Mouse (Mus musculus) CH12.LX (cell line): ENCODE measurements around the gene Rnase12. TPM values are rescaled to one million over a fixed set of nuclear protein-coding genes. Genes with fewer than 3 reads are reported as not detected.

Experiments
- DNase-seq: peaks from one replicate; pipeline ENCODE4 v3.0.0-alpha.2; 2013; ENCODE audit errors: extremely low read depth
- H3K27ac ChIP-seq: 2 replicates; pipeline ENCODE4 v1.5.1; 2012; ENCODE audit warnings: low read depth, mild to moderate bottlenecking, control low read depth, moderate library complexity; ENCODE audit not compliant: insufficient read depth
- H3K27me3 ChIP-seq: replicated peaks from 2 replicates; pipeline ENCODE3; 2012; ENCODE audit warnings: inconsistent platforms
- H3K36me3 ChIP-seq, 2 experiments: replicated peaks in 1 of 2; 2 replicates each; pipeline versions ENCODE3 to v1.6.1; 2012; ENCODE audit warnings: inconsistent platforms in 1 of 2, low read length in 1 of 2, mild to moderate bottlenecking in 1 of 2, mixed read lengths in 1 of 2, moderate library complexity in 1 of 2; ENCODE audit not compliant: control insufficient read depth in 1 of 2, insufficient read depth in 1 of 2
- H3K4me1 ChIP-seq, 2 experiments: 2 replicates each; pipeline ENCODE4 v1.6.1; 2012; ENCODE audit warnings: inconsistent platforms in 1 of 2, moderate library complexity in 1 of 2; ENCODE audit not compliant: insufficient read depth in 2 of 2, control insufficient read depth in 1 of 2
- H3K4me2 ChIP-seq: 2 replicates; pipeline ENCODE4 v1.6.1; 2012; ENCODE audit warnings: low read depth, mild to moderate bottlenecking, control low read depth; ENCODE audit not compliant: poor library complexity, insufficient read depth, severe bottlenecking
- H3K4me3 ChIP-seq, 3 experiments: fragments of 150-350 bp in 1 of 3; sonication (generic) in 1 of 3; replicated peaks in 1 of 3; 2 replicates each; pipeline versions ENCODE3 to v1.5.1; 2011 to 2012; ENCODE audit warnings: low read depth in 2 of 3, low read length in 2 of 3, mild to moderate bottlenecking in 2 of 3, moderate library complexity in 2 of 3, control low read depth in 1 of 3, improper control_type of control experiment in 1 of 3, inconsistent platforms in 1 of 3, mixed read lengths in 1 of 3; ENCODE audit not compliant: poor library complexity in 1 of 3
- H3K79me2 ChIP-seq: replicated peaks from 2 replicates; pipeline ENCODE4 v1.6.1; 2012; ENCODE audit warnings: mild to moderate bottlenecking, moderate library complexity; ENCODE audit not compliant: control insufficient read depth, poor library complexity, insufficient read depth, severe bottlenecking; ENCODE audit errors: extremely low read depth
- H3K9ac ChIP-seq: 2 replicates; pipeline ENCODE4 v1.6.1; 2012; ENCODE audit warnings: low read depth, mild to moderate bottlenecking, control low read depth, moderate library complexity; ENCODE audit not compliant: insufficient read depth
- H3K9me3 ChIP-seq: replicated peaks from 2 replicates; pipeline ENCODE3; 2012; ENCODE audit warnings: low read length, inconsistent platforms, mixed read lengths
- BHLHE40 ChIP-seq: IDR thresholded peaks from 2 replicates; pipeline ENCODE4 v1.6.1; 2011; ENCODE audit warnings: mild to moderate bottlenecking, low read depth, low read length, improper control_type of control experiment
- CHD2 ChIP-seq: IDR thresholded peaks from 2 replicates; pipeline ENCODE4 v1.6.1; 2011; ENCODE audit warnings: low read length, improper control_type of control experiment
- CTCF ChIP-seq, 2 experiments: IDR thresholded peaks in 1 of 2; conservative IDR thresholded peaks in 1 of 2; 2 replicates each; pipeline ENCODE4 v1.5.1; 2011 to 2012; ENCODE audit warnings: low read depth in 2 of 2, low read length in 2 of 2, improper control_type of control experiment in 1 of 2, inconsistent platforms in 1 of 2, mild to moderate bottlenecking in 1 of 2, moderate library complexity in 1 of 2
- ELF1 ChIP-seq: IDR thresholded peaks from 2 replicates; pipeline ENCODE4 v1.6.1; 2014; ENCODE audit warnings: low read depth, mild to moderate bottlenecking, inconsistent platforms, low read length, improper control_type of control experiment
- EP300 ChIP-seq: IDR thresholded peaks from 2 replicates; pipeline ENCODE4 v1.6.1; 2011; ENCODE audit warnings: low read length, improper control_type of control experiment
- IRF4 ChIP-seq: IDR thresholded peaks from 2 replicates; pipeline ENCODE4 v1.6.1; 2014; ENCODE audit warnings: low read depth, mild to moderate bottlenecking, inconsistent platforms, low read length, improper control_type of control experiment
- MAFK ChIP-seq: IDR thresholded peaks from 2 replicates; pipeline ENCODE4 v1.6.1; 2011; ENCODE audit warnings: low read length, improper control_type of control experiment; ENCODE audit not compliant: insufficient replicate concordance
- MEF2A ChIP-seq: IDR thresholded peaks from 2 replicates; pipeline ENCODE4 v1.6.1; 2014; ENCODE audit warnings: low read depth, mild to moderate bottlenecking, inconsistent platforms, low read length, improper control_type of control experiment, borderline replicate concordance
- MXI1 ChIP-seq: IDR thresholded peaks from 2 replicates; pipeline ENCODE4 v1.6.1; 2011; ENCODE audit warnings: mild to moderate bottlenecking, low read depth, low read length, improper control_type of control experiment
- MYC ChIP-seq: IDR thresholded peaks from 2 replicates; pipeline ENCODE4 v1.6.1; 2011; ENCODE audit warnings: low read depth, mild to moderate bottlenecking, improper control_type of control experiment, low read length
- NRF1 ChIP-seq: IDR thresholded peaks from 2 replicates; pipeline ENCODE4 v1.6.1; 2014; ENCODE audit warnings: low read depth, mild to moderate bottlenecking, inconsistent platforms, low read length, improper control_type of control experiment, moderate library complexity
- RCOR1 ChIP-seq: conservative IDR thresholded peaks from 2 replicates; pipeline ENCODE4 v1.6.1; 2012; ENCODE audit warnings: low read depth, mild to moderate bottlenecking, inconsistent platforms, low read length, improper control_type of control experiment
- SMC3 ChIP-seq: IDR thresholded peaks from 2 replicates; pipeline ENCODE4 v1.6.1; 2011; ENCODE audit warnings: low read depth, low read length, improper control_type of control experiment
- TCF12 ChIP-seq: IDR thresholded peaks from 2 replicates; pipeline ENCODE4 v1.6.1; 2014; ENCODE audit warnings: low read depth, mild to moderate bottlenecking, inconsistent platforms, low read length, improper control_type of control experiment
- UBTF ChIP-seq: IDR thresholded peaks from 2 replicates; pipeline ENCODE4 v1.6.1; 2012; ENCODE audit warnings: low read depth, mild to moderate bottlenecking, inconsistent platforms, low read length, improper control_type of control experiment, moderate library complexity
- USF1 ChIP-seq: IDR thresholded peaks from 2 replicates; pipeline ENCODE4 v1.6.1; 2014; ENCODE audit warnings: low read depth, mild to moderate bottlenecking, inconsistent platforms, low read length, improper control_type of control experiment
- ZNF384 ChIP-seq: IDR thresholded peaks from 2 replicates; pipeline ENCODE4 v1.6.1; 2012; ENCODE audit warnings: low read depth, low read length, improper control_type of control experiment, inconsistent platforms
- dilution Hi-C: fragments of 300-500 bp; cut with MboI; formaldehyde crosslinking; loops from 2 replicates; pipeline ENCODE4 v1.14.3; 2020; ENCODE audit warnings: low sequenced_read_pairs; ENCODE audit not compliant: extremely low pct_unique_long_range_greater_than_20kb, extremely low pct_ligation_motif_present
- in situ Hi-C: fragments of 300-500 bp; cut with MboI; formaldehyde crosslinking; loops from 3 replicates; pipeline ENCODE4 v1.14.3; 2019; ENCODE audit warnings: low sequenced_read_pairs, low pct_ligation_motif_present, low pct_unique_long_range_greater_than_20kb, mixed read lengths
- polyA plus RNA-seq: library from polyadenylated mRNA; unstranded; fragments of >175 nt; gene quantifications from 2 replicates; pipeline ENCODE4 v1.2.1, GENCODE M21; 2012; ENCODE audit warnings: low read depth; ENCODE audit not compliant: insufficient read length
- total RNA-seq, 2 experiments: library from RNA; depleted of rRNA; stranded (reverse); fragments of 300-350 nt in 1 of 2; fragments of >200 nt in 1 of 2; gene quantifications; 2 replicates each; pipeline ENCODE4 v1.2.3; 2012 to 2014

Gene Rnase12
- total and polyA plus RNA-seq, 3 experiments = 0.38 TPM; not detected in 2

GRCm38 (mm10) chr14:51009572-51009971 lies 47.9 kb downstream of the Rnase12 start:
- DNase-seq = no peak
- Histone ChIP-seq H3K79me2 (no peaks in the 10 kb centered on the region), H3K9me3 (no peaks in the 10 kb centered on the region), H3K27ac (no peak overlapping the region), H3K4me3 (no peak overlapping the region), H3K27me3 (no peaks in the 10 kb centered on the region), H3K4me2 (no peak overlapping the region), H3K9ac (no peak overlapping the region), H3K4me1 (no peaks in the 10 kb centered on the region), H3K36me3 (no peaks in the 10 kb centered on the region)
- in situ Hi-C loops (no loop called here), dilution Hi-C loops (no loop called here)
- TF ChIP-seq ZNF384 (no peak), MXI1 (no peak), MAFK (no peak), EP300 (no peak), BHLHE40 (no peak), SMC3 (no peak), MYC (no peak), ELF1 (no peak), NRF1 (no peak), IRF4 (no peak), CHD2 (no peak), TCF12 (no peak), MEF2A (no peak)

GRCm38 (mm10) chr14:51008781-51009180 lies 48.7 kb downstream of the Rnase12 start:
- no peaks in the 10 kb centered on the region for H3K4me1 ChIP-seq
- H3K9me3 ChIP-seq = no peaks in the 10 kb centered on the region
- in situ Hi-C loops = no loop called here
- H3K9ac ChIP-seq = no peak overlapping the region
- no peaks in the 10 kb centered on the region for H3K79me2 ChIP-seq
- no peak overlapping the region for H3K4me3 ChIP-seq
- no peaks in the 10 kb centered on the region for H3K27me3 ChIP-seq
- DNase-seq = no peak
- dilution Hi-C loops = no loop called here
- H3K4me2 ChIP-seq = no peak overlapping the region
- no peak overlapping the region for H3K27ac ChIP-seq
- no peaks in the 10 kb centered on the region for H3K36me3 ChIP-seq
- TF ChIP-seq NRF1 (no peak), ZNF384 (no peak), BHLHE40 (no peak), RCOR1 (no peak), CTCF (conservative IDR thresholded peaks at IDR 0.05 in 1 of 2, IDR thresholded peaks at IDR 0.05 in 1 of 2; ENCODE audit: low read depth in 2 of 2, low read length in 2 of 2) (no peak), UBTF (no peak), USF1 (no peak)
